Mouse (Mus musculus) forebrain, postnatal 0 days (tissue): ENCODE data around the gene Dop1b. TPM values are rescaled to one million over a fixed set of nuclear protein-coding genes. Genes with fewer than 3 reads are reported as not detected.

ENCODE experiments used
- ATAC-seq: fragments of 200-750 bp; cut with Nextera tagmentation; 2 replicates; pipeline ENCODE4 v1.8.0; 2017; ENCODE audit warnings: mild to moderate bottlenecking, moderate library complexity
- DNase-seq: peaks from one replicate; pipeline ENCODE4 v3.0.0-alpha.2; 2015
- H3K27ac ChIP-seq: fragments of 300-500 bp; sonication (generic); 2 replicates; pipeline ENCODE4 v1.5.1; 2014; ENCODE audit warnings: low read depth, mild to moderate bottlenecking, antibody characterized with exemption, low read length, moderate library complexity, mixed read lengths
- H3K27me3 ChIP-seq: fragments of 300-500 bp; sonication (generic); 2 replicates; pipeline ENCODE4 v1.6.1; 2014; ENCODE audit warnings: mild to moderate bottlenecking, low read length, mixed read lengths; ENCODE audit not compliant: insufficient read depth
- H3K36me3 ChIP-seq: fragments of 300-500 bp; sonication (generic); 2 replicates; pipeline ENCODE4 v1.6.1; 2014; ENCODE audit warnings: mild to moderate bottlenecking, moderate library complexity; ENCODE audit not compliant: insufficient read depth
- H3K4me1 ChIP-seq: fragments of 300-500 bp; sonication (generic); 2 replicates; pipeline ENCODE4 v1.6.1; 2014; ENCODE audit warnings: antibody characterized with exemption; ENCODE audit not compliant: insufficient read depth
- H3K4me2 ChIP-seq: fragments of 300-500 bp; sonication (generic); 2 replicates; pipeline ENCODE4 v1.6.1; 2014; ENCODE audit warnings: low read depth, mild to moderate bottlenecking, moderate library complexity
- H3K4me3 ChIP-seq: fragments of 300-500 bp; sonication (generic); 2 replicates; pipeline ENCODE4 v1.5.1; 2014; ENCODE audit warnings: low read depth, low read length, mixed read lengths
- H3K9ac ChIP-seq: fragments of 300-500 bp; sonication (generic); 2 replicates; pipeline ENCODE4 v1.6.1; 2014; ENCODE audit warnings: mild to moderate bottlenecking
- H3K9me3 ChIP-seq: fragments of 300-500 bp; sonication (generic); 2 replicates; pipeline ENCODE4 v1.6.1; 2016; ENCODE audit warnings: low read length
- CTCF ChIP-seq: sonication (generic); IDR thresholded peaks from 2 replicates; pipeline ENCODE4 v1.5.1; 2016; ENCODE audit warnings: antibody characterized with exemption, control low read depth, low read depth
- WGBS: fragments of 180-500 bp; shearing (Covaris S2); extraction: QIAGEN DNeasy Blood & Tissue Kit; methylation state at CpG from one replicate; pipeline ENCODE4 v1.1.7; 2014; 5-methylcytosine and 5-hydroxymethylcytosine counted together
- polyA plus RNA-seq: library from polyadenylated mRNA; unstranded; fragments of >200 nt; fragmentation: Nextera tagmentation; extraction: Ambion mirVana; gene quantifications from 2 replicates; pipeline ENCODE4 v1.2.1, GENCODE M21; 2015
- total RNA-seq: library from RNA; depleted of rRNA; stranded (reverse); fragments of >200 nt; gene quantifications from 2 replicates; pipeline ENCODE4 v1.2.3, GENCODE M21; 2014; rRNA removed

The Dop1b gene
- total and polyA plus RNA-seq, 2 experiments from 2014 or later = 22.0 to 48.4 TPM

- H3K9me3 ChIP-seq = no peaks in the 10 kb centered on the region
- H3K9ac ChIP-seq = peak overlapping the region; percentile 97
- 4% methylated on average over 60 of the region's 69 CpGs for WGBS
- H3K4me2 ChIP-seq = peak overlapping the region; percentile 72
- no peak for TF ChIP-seq CTCF
- peak overlapping the region; percentile 91 for H3K4me3 ChIP-seq
- H3K4me1 ChIP-seq = no peaks in the 10 kb centered on the region
- H3K36me3 ChIP-seq = no peaks in the 10 kb centered on the region
- peak overlapping the region; percentile 94 for H3K27ac ChIP-seq
- no peaks in the 10 kb centered on the region for H3K27me3 ChIP-seq
- peak; percentile 66 for ATAC-seq
- no peak for DNase-seq
These were observed 121.0 kb downstream of the Dop1b start for GRCm38 (mm10) chr16:93832451-93833276.

- peak overlapping the region; percentile 72 for H3K4me2 ChIP-seq
- H3K9ac ChIP-seq = no peak overlapping the region
- ATAC-seq = no peak
- H3K4me3 ChIP-seq = no peak overlapping the region
- no peak for DNase-seq
- 94% methylated on average over 6 of the region's 6 CpGs for WGBS
- no peak overlapping the region for H3K27ac ChIP-seq
- no peaks in the 10 kb centered on the region for H3K36me3 ChIP-seq
- no peaks in the 10 kb centered on the region for H3K27me3 ChIP-seq
- TF ChIP-seq CTCF = no peak
- H3K4me1 ChIP-seq = no peaks in the 10 kb centered on the region
- no peaks in the 10 kb centered on the region for H3K9me3 ChIP-seq
These were observed 121.8 kb downstream of the Dop1b start for GRCm38 (mm10) chr16:93833551-93833950.

- WGBS = 90% methylated on average over 2 of the region's 2 CpGs
- no peak for ATAC-seq
- DNase-seq = no peak
- Histone ChIP-seq H3K9ac (no peak overlapping the region), H3K9me3 (no peaks in the 10 kb centered on the region), H3K4me3 (no peak overlapping the region), H3K36me3 (no peaks in the 10 kb centered on the region), H3K27me3 (no peaks in the 10 kb centered on the region), H3K4me1 (no peaks in the 10 kb centered on the region), H3K27ac (no peak overlapping the region), H3K4me2 (no peak overlapping the region)
- TF ChIP-seq CTCF = no peak
These were observed 122.4 kb downstream of the Dop1b start for GRCm38 (mm10) chr16:93834076-93834475.

- no peak for DNase-seq
- no peak for TF ChIP-seq CTCF
These were observed 127.3 kb downstream of the Dop1b start for GRCm38 (mm10) chr16:93839049-93839448.

GRCm38 (mm10) chr16:93850527-93850926, 138.8 kb downstream of the Dop1b start:
- no peaks in the 10 kb centered on the region for H3K27me3 ChIP-seq
- H3K27ac ChIP-seq = no peak overlapping the region
- 97% methylated on average over 3 of the region's 3 CpGs for WGBS
- DNase-seq (no peak), ATAC-seq (no peak)
- no peaks in the 10 kb centered on the region for H3K9me3 ChIP-seq
- no peak overlapping the region for H3K4me2 ChIP-seq
- no peak overlapping the region for H3K9ac ChIP-seq
- no peak for TF ChIP-seq CTCF
- H3K4me1 ChIP-seq = no peaks in the 10 kb centered on the region
- H3K4me3 ChIP-seq = no peak overlapping the region
- H3K36me3 ChIP-seq = peaks cover 65% of the 10 kb centered on the region

More at GRCm38 (mm10) chr16:93839049-93839448, 127.3 kb downstream of the Dop1b start:
- Histone ChIP-seq H3K4me1 (no peaks in the 10 kb centered on the region), H3K9ac (no peak overlapping the region), H3K27ac (no peak overlapping the region), H3K4me2 (no peak overlapping the region), H3K9me3 (no peaks in the 10 kb centered on the region), H3K4me3 (no peak overlapping the region), H3K36me3 (no peaks in the 10 kb centered on the region), H3K27me3 (no peaks in the 10 kb centered on the region)
- ATAC-seq = no peak
- 97% methylated on average over 1 of the region's 1 CpGs for WGBS

GRCm38 (mm10) chr16:93859967-93860366, 148.3 kb downstream of the Dop1b start:
- Histone ChIP-seq H3K4me1 (no peaks in the 10 kb centered on the region), H3K4me2 (no peak overlapping the region), H3K9me3 (no peaks in the 10 kb centered on the region), H3K27me3 (no peaks in the 10 kb centered on the region), H3K36me3 (peaks cover 70% of the 10 kb centered on the region), H3K4me3 (no peak overlapping the region), H3K9ac (no peak overlapping the region), H3K27ac (no peak overlapping the region)
- no peak for TF ChIP-seq CTCF
- DNase-seq (no peak), ATAC-seq (no peak)
- 91% methylated on average over 4 of the region's 4 CpGs for WGBS

Other genes with a start within 250 kb of the Dop1b start
- gene Setd4, start 107.8 kb upstream of the Dop1b start, total RNA-seq = 15.9 and 16.8 TPM in 2 replicates
- gene Setd4, start 107.8 kb upstream of the Dop1b start, polyA plus RNA-seq = 11.9 and 14.7 TPM in 2 replicates
- 58.2 and 68.8 TPM in 2 replicates for gene Cbr1, start 106.1 kb upstream of the Dop1b start, total RNA-seq
- 109 and 111 TPM in 2 replicates for gene Cbr1, start 106.1 kb upstream of the Dop1b start, polyA plus RNA-seq
- not detected in 2 replicates for gene Gm5678, start 83.8 kb upstream of the Dop1b start, total RNA-seq
- gene Gm5678, start 83.8 kb upstream of the Dop1b start, polyA plus RNA-seq = not detected in 2 replicates
- 1.9 and 3.8 TPM in 2 replicates for gene Cbr3, start 28.7 kb upstream of the Dop1b start, total RNA-seq
- 5.0 and 5.3 TPM in 2 replicates for gene Cbr3, start 28.7 kb upstream of the Dop1b start, polyA plus RNA-seq
- 53.5 and 61.7 TPM in 2 replicates for gene Morc3, start 120.2 kb downstream of the Dop1b start, total RNA-seq
- 18.6 and 25.8 TPM in 2 replicates for gene Morc3, start 120.2 kb downstream of the Dop1b start, polyA plus RNA-seq
- gene Chaf1b, start 172.0 kb downstream of the Dop1b start, total RNA-seq = 13.5 TPM in 2 replicates
- 21.1 and 25.2 TPM in 2 replicates for gene Chaf1b, start 172.0 kb downstream of the Dop1b start, polyA plus RNA-seq